Mouse (Mus musculus) kidney, embryonic 15.5 days (tissue): ENCODE measurements at regions not wholly inside any gene's neighbourhood (a gene's known extent, or its start where the extent isn't known, plus 50 kb on each side); places are given as distances from the start of the nearest gene placed in this dataset.

Source experiments
- ATAC-seq: fragments of 200-750 bp; cut with Nextera tagmentation; replicated peaks from 2 replicates; pipeline ENCODE4 v1.8.0; 2017; ENCODE audit warnings: moderate TSS enrichment; ENCODE audit not compliant: low FRiP score
- H3K27ac ChIP-seq: fragments of 300-500 bp; sonication (generic); 2 replicates; pipeline ENCODE4 v1.5.1; 2015; ENCODE audit warnings: mild to moderate bottlenecking, inconsistent platforms
- H3K27me3 ChIP-seq: fragments of 300-500 bp; sonication (generic); 2 replicates; pipeline ENCODE4 v1.6.1; 2015; ENCODE audit warnings: inconsistent platforms
- H3K36me3 ChIP-seq: fragments of 300-500 bp; sonication (generic); 2 replicates; pipeline ENCODE4 v1.6.1; 2015; ENCODE audit warnings: inconsistent platforms
- H3K4me1 ChIP-seq: fragments of 300-500 bp; sonication (generic); 2 replicates; pipeline ENCODE4 v1.6.1; 2015; ENCODE audit warnings: inconsistent platforms
- H3K4me2 ChIP-seq: fragments of 300-500 bp; sonication (generic); 2 replicates; pipeline ENCODE4 v1.6.1; 2015; ENCODE audit warnings: moderate library complexity, mild to moderate bottlenecking, inconsistent platforms
- H3K4me3 ChIP-seq: fragments of 300-500 bp; sonication (generic); replicated peaks from 2 replicates; pipeline ENCODE4 v1.5.1; 2015; ENCODE audit warnings: mild to moderate bottlenecking, inconsistent platforms
- H3K9ac ChIP-seq: fragments of 300-500 bp; sonication (generic); 2 replicates; pipeline ENCODE4 v1.6.1; 2015; ENCODE audit warnings: mild to moderate bottlenecking, inconsistent platforms
- H3K9me3 ChIP-seq: fragments of 300-500 bp; sonication (generic); replicated peaks from 2 replicates; pipeline ENCODE4 v1.6.1; 2016; ENCODE audit warnings: inconsistent platforms
- WGBS: fragments of 180-500 bp; shearing (Covaris S2); methylation state at CpG from one replicate; pipeline ENCODE4 v1.1.7; 2015; ENCODE audit warnings: mixed read lengths; 5-methylcytosine and 5-hydroxymethylcytosine counted together

- no peak for ATAC-seq
- H3K36me3 ChIP-seq: no peaks in the 10 kb centered on the region
- no peaks in the 10 kb centered on the region for H3K27me3 ChIP-seq
- H3K4me3 ChIP-seq: no peak overlapping the region
- no peak overlapping the region for H3K9ac ChIP-seq
- no peak overlapping the region for H3K4me2 ChIP-seq
- no peaks in the 10 kb centered on the region for H3K9me3 ChIP-seq
- H3K4me1 ChIP-seq: no peaks in the 10 kb centered on the region
- 86% methylated on average over 3 of the region's 3 CpGs for WGBS
- no peak overlapping the region for H3K27ac ChIP-seq
Observed at GRCm38 (mm10) chr10:30918322-30918988, 75.9 kb upstream of the Hey2 start.

GRCm38 (mm10) chr10:30893771-30894170, 51.2 kb upstream of the Hey2 start:
- no peaks in the 10 kb centered on the region for H3K4me1 ChIP-seq
- no peaks in the 10 kb centered on the region for H3K36me3 ChIP-seq
- H3K4me2 ChIP-seq: no peak overlapping the region
- no peak overlapping the region for H3K27ac ChIP-seq
- H3K4me3 ChIP-seq: no peak overlapping the region
- no peak for ATAC-seq
- H3K9ac ChIP-seq: no peak overlapping the region
- WGBS: 37% methylated on average over 3 of the region's 3 CpGs
- H3K27me3 ChIP-seq: no peaks in the 10 kb centered on the region
- no peaks in the 10 kb centered on the region for H3K9me3 ChIP-seq
